Comparison of ENCODE assay signal across 15 mouse cellular contexts in the genomic region with DNA sequence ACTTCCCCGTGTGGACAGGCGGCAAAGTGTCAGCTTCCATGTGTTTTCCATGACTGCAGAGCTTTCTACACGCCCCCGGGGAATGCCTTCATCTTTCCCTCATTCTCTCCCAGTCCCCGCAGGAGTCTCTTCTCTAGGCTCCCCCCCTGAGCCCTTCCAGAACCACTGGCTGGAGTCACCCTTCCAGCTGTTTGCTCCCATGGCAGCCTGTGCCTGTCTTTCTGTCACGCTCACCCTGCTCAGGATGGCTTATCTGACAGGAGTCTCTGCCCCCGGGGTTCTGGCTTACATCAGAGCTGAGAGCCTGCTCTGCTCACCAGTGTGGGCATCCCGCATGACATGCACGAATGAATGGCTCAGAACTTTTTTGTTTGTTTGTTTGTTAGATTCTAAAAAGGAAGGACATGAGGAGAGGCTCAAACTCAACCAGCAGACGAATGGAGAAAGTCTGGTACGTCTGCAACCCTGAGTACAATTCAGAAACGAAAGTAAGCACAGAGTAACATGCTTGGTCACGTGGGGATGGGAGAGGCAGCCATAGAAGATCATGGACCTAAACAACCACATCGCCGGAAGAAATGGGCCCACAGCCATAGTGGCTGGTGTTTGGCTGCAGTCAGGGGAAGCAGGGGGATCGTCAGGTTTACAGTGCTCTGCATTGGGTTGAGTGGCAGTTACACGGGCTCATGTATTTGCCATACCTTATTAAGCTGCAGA. TPM values are rescaled to one million over a fixed set of nuclear protein-coding genes. Genes with fewer than 3 reads are reported as not detected.
A peak's percentile ranks its signal among the peaks of the same experiment; 100 is the strongest.
DNase-seq lines count a peak whose midpoint lies in the region; ATAC-seq lines count a peak whose summit lies in the region.
"Had no signal": no experiment of that assay in that cellular context is flagged by ENCODE, and none has a peak within 500 bp of the region (broad histone marks: within the 10 kb centered on the region; RNA-seq: fewer than 3 reads in every experiment).

No protein-coding gene starts in this region.

- peak; percentile 59; the same call in 1 of the 2 replicates for ATAC-seq in heart, embryonic 11.5 days (replicated peaks; ENCODE audit: insufficient number of reproducible peaks, low FRiP score, low TSS enrichment)
- ATAC-seq in intestine, embryonic 14.5 days (replicated peaks; ENCODE audit: low FRiP score, low TSS enrichment, low read depth): 0 out of 2 replicates have a peak, but pooled peaks have one; percentile 5
- ATAC-seq in forebrain, embryonic 16.5 days: no peak
- ATAC-seq: Patski had no signal

- 21% methylated on average over 17 of the region's 17 CpGs for whole genome bisulfite sequencing in heart, embryonic 11.5 days (ENCODE audit: insufficient replicate concordance)
- WGBS in intestine, embryonic 14.5 days: 34% methylated on average over 17 of the region's 17 CpGs
- WGBS in forebrain, embryonic 16.5 days: 75% methylated on average over 17 of the region's 17 CpGs

- no peak overlapping the region for H3K9ac ChIP-seq in heart, embryonic 11.5 days (ENCODE audit: low read depth, low read length)
- H3K9ac ChIP-seq in intestine, embryonic 14.5 days (ENCODE audit: low read length): no peak overlapping the region
- H3K9ac ChIP-seq in forebrain, embryonic 16.5 days (replicated peaks; ENCODE audit: low read depth, low read length): no peak overlapping the region
- H3K9ac ChIP-seq: liver, embryonic 14.5 days had no signal

- no peaks in the 10 kb centered on the region for H3K36me3 ChIP-seq in heart, embryonic 11.5 days (ENCODE audit: control insufficient read depth, insufficient read depth, low read length)
- H3K36me3 ChIP-seq in intestine, embryonic 14.5 days (ENCODE audit: control insufficient read depth, insufficient read depth, low read length): no peaks in the 10 kb centered on the region
- H3K36me3 ChIP-seq in forebrain, embryonic 16.5 days (ENCODE audit: control insufficient read depth, insufficient read depth): no peaks in the 10 kb centered on the region
- H3K36me3 ChIP-seq: limb, embryonic 10.5 days had no signal

- no peaks in the 10 kb centered on the region for H3K27me3 ChIP-seq in heart, embryonic 11.5 days (ENCODE audit: control insufficient read depth, insufficient read depth, low read length)
- no peaks in the 10 kb centered on the region for H3K27me3 ChIP-seq in intestine, embryonic 14.5 days (replicated peaks; ENCODE audit: control insufficient read depth, insufficient read depth, low read length)
- H3K27me3 ChIP-seq in forebrain, embryonic 16.5 days (replicated peaks; ENCODE audit: control insufficient read depth, insufficient read depth, low read length): no peaks in the 10 kb centered on the region

- no peak for DNase-seq in heart, adult 11 months
- peak; percentile 40 for DNase-seq in 3134 (ENCODE audit: extremely low read depth, insufficient read length, low spot score)
- DNase-seq in MN1 (ENCODE audit: low spot score): peak; percentile 77
- DNase-seq in intestine, embryonic 14.5 days (ENCODE audit: low spot score): no peak
- DNase-seq in spleen, adult 18-20 months: no peak
- DNase-seq in layer of hippocampus, postnatal 10 days (ENCODE audit: low spot score in 2 of 2): no peak
- DNase-seq: cerebellum, adult 11-12 months; kidney, postnatal 10 days; thymus, postnatal 25 days had no signal

- peaks cover 18% of the 10 kb centered on the region for H3K4me1 ChIP-seq in heart, embryonic 11.5 days (ENCODE audit: control insufficient read depth, insufficient read depth, low read length)
- H3K4me1 ChIP-seq in intestine, embryonic 14.5 days (replicated peaks; ENCODE audit: control insufficient read depth, insufficient read depth, low read length): peaks cover 14% of the 10 kb centered on the region; the same call in 1 of the 2 replicates
- H3K4me1 ChIP-seq in forebrain, embryonic 16.5 days (replicated peaks; ENCODE audit: control insufficient read depth, insufficient read depth, low read length): peaks cover 23% of the 10 kb centered on the region

- peak overlapping the region; percentile 36; the same call in 1 of the 2 replicates for H3K27ac ChIP-seq in heart, embryonic 11.5 days (ENCODE audit: low read depth, low read length)
- no peak overlapping the region for H3K27ac ChIP-seq in intestine, embryonic 14.5 days (ENCODE audit: low read depth)
- H3K27ac ChIP-seq in forebrain, embryonic 16.5 days (ENCODE audit: low read length): no peak overlapping the region
- H3K27ac ChIP-seq: limb, embryonic 10.5 days; liver, embryonic 14.5 days had no signal

- 0 out of 2 replicates have a peak, but pooled peaks cover 5% of the 10 kb centered on the region for H3K9me3 ChIP-seq in heart, embryonic 11.5 days (replicated peaks; ENCODE audit: control insufficient read depth, low read length)
- no peaks in the 10 kb centered on the region; the same call in 1 of the 2 replicates for H3K9me3 ChIP-seq in intestine, embryonic 14.5 days (ENCODE audit: control insufficient read depth, low read length)
- no peaks in the 10 kb centered on the region for H3K9me3 ChIP-seq in forebrain, embryonic 16.5 days (ENCODE audit: control insufficient read depth, low read length)
- H3K9me3 ChIP-seq: limb, embryonic 10.5 days had no signal

- peak overlapping the region; percentile 49 for H3K4me2 ChIP-seq in heart, embryonic 11.5 days
- peak overlapping the region; percentile 18; the same call in 1 of the 2 replicates for H3K4me2 ChIP-seq in intestine, embryonic 14.5 days (ENCODE audit: low read length)
- no peak overlapping the region for H3K4me2 ChIP-seq in forebrain, embryonic 16.5 days (ENCODE audit: low read length)

- H3K4me3 ChIP-seq in heart, embryonic 11.5 days (ENCODE audit: low read depth, low read length): peak overlapping the region; percentile 18
- H3K4me3 ChIP-seq in intestine, embryonic 14.5 days (ENCODE audit: low read depth, low read length): no peak overlapping the region
- H3K4me3 ChIP-seq in forebrain, embryonic 16.5 days (replicated peaks; ENCODE audit: low read length): no peak overlapping the region
- H3K4me3 ChIP-seq: erythroblast, embryonic 14.5 days; limb, embryonic 10.5 days had no signal

RNA-seq across cellular contexts. Expression of a gene that starts 17.1 kb away (rescaled TPM):
- 0.93 and 0.94 TPM in 2 replicates for polyA plus RNA-seq in heart, embryonic 11.5 days (2014; fragmentation: Nextera tagmentation; extraction: Ambion mirVana)
- 1.9 and 2.0 TPM in 2 replicates for polyA plus RNA-seq in intestine, embryonic 14.5 days (2014; fragmentation: Nextera tagmentation; extraction: Ambion mirVana)
- polyA plus RNA-seq in forebrain, embryonic 16.5 days (2015; fragmentation: Nextera tagmentation; extraction: Ambion mirVana): 0.78 and 0.92 TPM in 2 replicates
- 1 to 10 TPM in 1 of 2 experiments, under 1 TPM in 1; 0.37 to 1.0 TPM for total RNA-seq in layer of hippocampus, postnatal 10 days (2021)
- polyA plus RNA-seq: erythroblast, embryonic 14.5 days; Patski had no signal

Comparison
In these comparisons a context has a peak if more than half of its experiments do, and no peak if none do; other contexts are left out.
1. DNase-seq: peak in 3134 (single experiment) and MN1 (single experiment); none in heart, adult 11 months (single experiment), intestine, embryonic 14.5 days (single experiment), spleen, adult 18-20 months (0 of 2) and layer of hippocampus, postnatal 10 days (0 of 2).